ENCODE assay signal across 14 mouse cellular contexts in the genomic region with DNA sequence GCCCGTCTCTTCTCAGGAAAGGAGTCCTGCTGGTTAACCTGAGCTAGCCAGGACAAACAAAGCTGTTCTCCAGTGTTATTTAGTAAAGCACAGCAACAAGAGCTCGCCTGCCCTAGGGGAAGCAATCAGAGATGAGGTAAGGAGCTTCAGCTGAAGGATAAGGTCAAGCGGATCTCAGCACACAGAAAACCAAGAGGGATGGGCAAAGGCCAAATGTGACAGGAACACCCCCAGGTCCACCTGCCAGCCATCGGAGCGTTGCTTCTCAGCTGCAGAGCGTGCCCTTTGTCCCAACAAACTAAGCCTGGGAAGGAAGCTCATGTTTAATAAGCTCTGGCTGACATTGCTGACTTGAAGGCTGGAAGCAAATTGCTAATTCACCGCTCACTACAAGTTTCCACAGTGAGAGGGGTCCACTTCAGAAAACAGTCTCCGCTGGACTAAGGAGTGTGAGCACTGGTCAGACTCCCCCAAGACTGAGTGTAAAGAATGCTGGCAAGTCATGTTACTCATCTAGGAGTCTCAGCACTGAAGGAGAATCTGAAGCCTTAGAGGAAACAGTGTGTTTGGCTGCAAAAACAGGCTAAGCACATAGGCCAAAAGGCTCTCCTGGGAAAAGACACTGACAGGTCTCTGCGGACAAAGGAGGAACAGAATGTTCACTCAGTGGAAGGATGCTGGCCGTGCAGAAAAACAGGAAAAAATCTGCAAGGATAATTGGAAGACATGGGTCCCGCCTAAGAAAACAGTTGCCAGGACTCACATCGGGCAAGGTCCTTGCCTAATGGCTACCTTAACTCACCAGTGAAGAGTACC. TPM values are rescaled to one million over a fixed set of nuclear protein-coding genes. Genes with fewer than 3 reads are reported as not detected.
A peak's percentile ranks its signal among the peaks of the same experiment; 100 is the strongest.
DNase-seq lines count a peak whose midpoint lies in the region; ATAC-seq and TF ChIP-seq lines count a peak whose summit lies in the region.
"Had no signal": no experiment of that assay in that cellular context is flagged by ENCODE, and none has a peak within 500 bp of the region (broad histone marks: within the 10 kb centered on the region; RNA-seq: fewer than 3 reads in every experiment).

No protein-coding gene starts in this region.

- no peak for ATAC-seq in heart, embryonic 12.5 days (ENCODE audit: insufficient number of reproducible peaks, low FRiP score)
- no peak for ATAC-seq in embryonic facial prominence, embryonic 15.5 days (ENCODE audit: insufficient number of reproducible peaks, low FRiP score, low TSS enrichment, low read depth)
- no peak for ATAC-seq in heart, embryonic 16.5 days (replicated peaks; ENCODE audit: extremely low read depth, insufficient read depth, low FRiP score)
- no peak; the same call in 1 of the 2 replicates for ATAC-seq in kidney, embryonic 16.5 days (ENCODE audit: low FRiP score, low TSS enrichment)
- no peak for ATAC-seq in frontal cortex, adult (ENCODE audit: low TSS enrichment)
- no peak for ATAC-seq in cerebellum, adult (ENCODE audit: insufficient number of reproducible peaks, low FRiP score, low TSS enrichment)
- ATAC-seq: forebrain, postnatal 0 days had no signal

- H3K9ac ChIP-seq in heart, adult 2 months (ENCODE audit: low read depth, low read length), result peak overlapping the region; percentile 45
- no peak overlapping the region for H3K9ac ChIP-seq in heart, embryonic 12.5 days
- no peak overlapping the region for H3K9ac ChIP-seq in embryonic facial prominence, embryonic 15.5 days
- H3K9ac ChIP-seq in heart, embryonic 16.5 days (ENCODE audit: low read length), result no peak overlapping the region
- H3K9ac ChIP-seq in kidney, embryonic 16.5 days (replicated peaks; ENCODE audit: low read length), result no peak overlapping the region
- H3K9ac ChIP-seq: forebrain, postnatal 0 days; hindbrain, embryonic 15.5 days; liver, embryonic 14.5 days; stomach, embryonic 15.5 days had no signal

- WGBS in heart, adult 2 months, result 44% methylated on average over 12 of the region's 12 CpGs
- whole genome bisulfite sequencing in heart, embryonic 12.5 days, result 81% methylated on average over 12 of the region's 12 CpGs
- 72% methylated on average over 12 of the region's 12 CpGs for WGBS in embryonic facial prominence, embryonic 15.5 days
- WGBS in heart, embryonic 16.5 days, result 79% methylated on average over 12 of the region's 12 CpGs
- 53% methylated on average over 12 of the region's 12 CpGs for WGBS in kidney, embryonic 16.5 days

- H3K79me2 ChIP-seq in heart, adult 2 months (replicated peaks; ENCODE audit: control insufficient read depth, insufficient read depth, low read length), result peaks cover 1% of the 10 kb centered on the region; the same call in 1 of the 2 replicates

- TF ChIP-seq POLR2A in heart, adult 2 months (IDR thresholded peaks at IDR 0.05; ENCODE audit: insufficient read depth, low read depth, low read length), result peak; percentile 19; the same call in 1 of the 2 replicates

- peak; percentile 64 to 79 for DNase-seq in heart, adult 2 months
- DNase-seq in thymus, postnatal 4 days, result no peak
- DNase-seq: forebrain, postnatal 0 days; right cerebral cortex, adult 18-20 months had no signal

- TF ChIP-seq CTCF in heart, adult 2 months (IDR thresholded peaks at IDR 0.05), result no peak

- no peak overlapping the region for H3K4me2 ChIP-seq in heart, embryonic 12.5 days
- H3K4me2 ChIP-seq in embryonic facial prominence, embryonic 15.5 days (replicated peaks), result no peak overlapping the region
- H3K4me2 ChIP-seq in heart, embryonic 16.5 days (ENCODE audit: low read depth, low read length), result no peak overlapping the region
- no peak overlapping the region for H3K4me2 ChIP-seq in kidney, embryonic 16.5 days (replicated peaks; ENCODE audit: low read depth, low read length)
- H3K4me2 ChIP-seq: hindbrain, embryonic 15.5 days; stomach, embryonic 15.5 days had no signal

- intact Hi-C loops in heart, adult 2 months (cut with DNase I), result no loop called here

- H3K4me1 ChIP-seq in heart, adult 2 months (ENCODE audit: control insufficient read depth, insufficient read depth, low read length), result peaks cover 47% of the 10 kb centered on the region
- H3K4me1 ChIP-seq in heart, embryonic 12.5 days (replicated peaks), result peaks cover 53% of the 10 kb centered on the region
- H3K4me1 ChIP-seq in embryonic facial prominence, embryonic 15.5 days, result peaks cover 21% of the 10 kb centered on the region
- H3K4me1 ChIP-seq in heart, embryonic 16.5 days (ENCODE audit: control insufficient read depth, insufficient read depth, low read length), result peaks cover 33% of the 10 kb centered on the region
- peaks cover 17% of the 10 kb centered on the region for H3K4me1 ChIP-seq in kidney, embryonic 16.5 days (ENCODE audit: insufficient read depth, low read length)

- H3K27ac ChIP-seq in heart, adult 2 months, result peak overlapping the region; percentile 80
- no peak overlapping the region for H3K27ac ChIP-seq in heart, embryonic 12.5 days (ENCODE audit: poor library complexity, severe bottlenecking)
- H3K27ac ChIP-seq in embryonic facial prominence, embryonic 15.5 days (replicated peaks), result 0 out of 2 replicates have a peak overlapping the region, but pooled peaks have one; percentile 2
- 0 out of 2 replicates have a peak overlapping the region, but pooled peaks have one; percentile 24 for H3K27ac ChIP-seq in heart, embryonic 16.5 days (ENCODE audit: low read length)
- peak overlapping the region; percentile 55 for H3K27ac ChIP-seq in kidney, embryonic 16.5 days (ENCODE audit: low read length)
- H3K27ac ChIP-seq: hindbrain, embryonic 15.5 days; liver, embryonic 14.5 days; stomach, embryonic 15.5 days had no signal

- TF ChIP-seq EP300 in heart, adult 2 months (IDR thresholded peaks at IDR 0.05; ENCODE audit: insufficient read depth, low read depth, low read length), result peak; percentile 80; the same call in 1 of the 2 replicates

- no peaks in the 10 kb centered on the region for H3K27me3 ChIP-seq in heart, adult 2 months (ENCODE audit: control insufficient read depth, insufficient read depth, low read length)
- H3K27me3 ChIP-seq in heart, embryonic 12.5 days (replicated peaks), result no peaks in the 10 kb centered on the region
- no peaks in the 10 kb centered on the region for H3K27me3 ChIP-seq in embryonic facial prominence, embryonic 15.5 days
- H3K27me3 ChIP-seq in heart, embryonic 16.5 days (ENCODE audit: control insufficient read depth, insufficient read depth, low read length), result no peaks in the 10 kb centered on the region
- no peaks in the 10 kb centered on the region for H3K27me3 ChIP-seq in kidney, embryonic 16.5 days (ENCODE audit: insufficient read depth, low read length)
- H3K27me3 ChIP-seq: hindbrain, embryonic 15.5 days; stomach, embryonic 15.5 days had no signal

- no peak overlapping the region for H3K4me3 ChIP-seq in heart, adult 2 months
- no peak overlapping the region for H3K4me3 ChIP-seq in heart, embryonic 12.5 days
- no peak overlapping the region for H3K4me3 ChIP-seq in embryonic facial prominence, embryonic 15.5 days (replicated peaks)
- H3K4me3 ChIP-seq in heart, embryonic 16.5 days (ENCODE audit: low read length), result no peak overlapping the region
- H3K4me3 ChIP-seq in kidney, embryonic 16.5 days (ENCODE audit: low read length), result no peak overlapping the region
- H3K4me3 ChIP-seq: hindbrain, embryonic 15.5 days; stomach, embryonic 15.5 days had no signal

- H3K9me3 ChIP-seq in heart, embryonic 12.5 days (replicated peaks), result no peaks in the 10 kb centered on the region
- H3K9me3 ChIP-seq in embryonic facial prominence, embryonic 15.5 days (replicated peaks), result no peaks in the 10 kb centered on the region
- H3K9me3 ChIP-seq in heart, embryonic 16.5 days (replicated peaks; ENCODE audit: control insufficient read depth, low read length), result no peaks in the 10 kb centered on the region
- no peaks in the 10 kb centered on the region for H3K9me3 ChIP-seq in kidney, embryonic 16.5 days (ENCODE audit: low read length)
- H3K9me3 ChIP-seq: hindbrain, embryonic 15.5 days; stomach, embryonic 15.5 days had no signal

- H3K36me3 ChIP-seq in heart, adult 2 months (ENCODE audit: control insufficient read depth, insufficient read depth, low read length), result peaks cover 7% of the 10 kb centered on the region; the same call in 1 of the 2 replicates
- peaks cover 39% of the 10 kb centered on the region for H3K36me3 ChIP-seq in heart, embryonic 12.5 days
- H3K36me3 ChIP-seq in embryonic facial prominence, embryonic 15.5 days, result peaks cover 40% of the 10 kb centered on the region
- H3K36me3 ChIP-seq in heart, embryonic 16.5 days (ENCODE audit: control insufficient read depth, insufficient read depth), result peaks cover 16% of the 10 kb centered on the region
- H3K36me3 ChIP-seq in kidney, embryonic 16.5 days (ENCODE audit: insufficient read depth, low read length), result peaks cover 30% of the 10 kb centered on the region

RNA-seq across cellular contexts. Expression of gene Fbxw8, which starts 11.8 kb away (rescaled TPM):
- total RNA-seq in heart, adult 2 months (2021), result 10 to 100 TPM; 36.8 to 39.2 TPM
- 35.1 and 46.8 TPM in 2 replicates for polyA plus RNA-seq in heart, adult 2 months (2012; rRNA removed)
- polyA plus RNA-seq in heart, embryonic 12.5 days (2016; fragmentation: Nextera tagmentation; extraction: Ambion mirVana), result 36.6 and 38.9 TPM in 2 replicates
- 27.7 and 28.1 TPM in 2 replicates for polyA plus RNA-seq in embryonic facial prominence, embryonic 15.5 days (2015; fragmentation: Nextera tagmentation; extraction: Ambion mirVana)
- 18.6 and 21.6 TPM in 2 replicates for polyA plus RNA-seq in heart, embryonic 16.5 days (2015; fragmentation: Nextera tagmentation; extraction: Ambion mirVana)
- polyA plus RNA-seq in kidney, embryonic 16.5 days (2015; fragmentation: Nextera tagmentation; extraction: Ambion mirVana), result 26.3 and 30.9 TPM in 2 replicates

RNA-seq across cellular contexts. Expression of gene Hrk, which starts 21.0 kb away (rescaled TPM):
- under 1 TPM; 0.50 TPM for total RNA-seq in heart, adult 2 months (2021)
- 0.20 and 0.53 TPM in 2 replicates for polyA plus RNA-seq in heart, adult 2 months (2012; rRNA removed)
- 0.09 TPM in 1 of 2 replicates, not detected in the other for polyA plus RNA-seq in heart, embryonic 12.5 days (2016; fragmentation: Nextera tagmentation; extraction: Ambion mirVana)
- polyA plus RNA-seq in embryonic facial prominence, embryonic 15.5 days (2015; fragmentation: Nextera tagmentation; extraction: Ambion mirVana), result 0.36 and 0.63 TPM in 2 replicates
- polyA plus RNA-seq in heart, embryonic 16.5 days (2015; fragmentation: Nextera tagmentation; extraction: Ambion mirVana), result 0.08 TPM in 1 of 2 replicates, not detected in the other
- 0.09 and 0.17 TPM in 2 replicates for polyA plus RNA-seq in kidney, embryonic 16.5 days (2015; fragmentation: Nextera tagmentation; extraction: Ambion mirVana)
- total RNA-seq: megakaryocyte, adult 5-6 weeks had no signal
